Mouse (Mus musculus) kidney, adult 2 months (tissue): ENCODE measurements around the gene Tmco4.

Experiments
- CTCF ChIP-seq: fragments of 200-500 bp; conservative IDR thresholded peaks from 2 replicates; pipeline ENCODE4 v1.5.1; 2011; ENCODE audit warnings: low read depth, mild to moderate bottlenecking, control low read depth, low read length, moderate library complexity, mixed read lengths; ENCODE audit not compliant: insufficient read depth, insufficient read length
- POLR2A ChIP-seq: fragments of 200-500 bp; IDR thresholded peaks from one replicate; pipeline ENCODE4 v1.6.1; 2011; ENCODE audit warnings: low read depth, low read length, control low read depth

DNA sequence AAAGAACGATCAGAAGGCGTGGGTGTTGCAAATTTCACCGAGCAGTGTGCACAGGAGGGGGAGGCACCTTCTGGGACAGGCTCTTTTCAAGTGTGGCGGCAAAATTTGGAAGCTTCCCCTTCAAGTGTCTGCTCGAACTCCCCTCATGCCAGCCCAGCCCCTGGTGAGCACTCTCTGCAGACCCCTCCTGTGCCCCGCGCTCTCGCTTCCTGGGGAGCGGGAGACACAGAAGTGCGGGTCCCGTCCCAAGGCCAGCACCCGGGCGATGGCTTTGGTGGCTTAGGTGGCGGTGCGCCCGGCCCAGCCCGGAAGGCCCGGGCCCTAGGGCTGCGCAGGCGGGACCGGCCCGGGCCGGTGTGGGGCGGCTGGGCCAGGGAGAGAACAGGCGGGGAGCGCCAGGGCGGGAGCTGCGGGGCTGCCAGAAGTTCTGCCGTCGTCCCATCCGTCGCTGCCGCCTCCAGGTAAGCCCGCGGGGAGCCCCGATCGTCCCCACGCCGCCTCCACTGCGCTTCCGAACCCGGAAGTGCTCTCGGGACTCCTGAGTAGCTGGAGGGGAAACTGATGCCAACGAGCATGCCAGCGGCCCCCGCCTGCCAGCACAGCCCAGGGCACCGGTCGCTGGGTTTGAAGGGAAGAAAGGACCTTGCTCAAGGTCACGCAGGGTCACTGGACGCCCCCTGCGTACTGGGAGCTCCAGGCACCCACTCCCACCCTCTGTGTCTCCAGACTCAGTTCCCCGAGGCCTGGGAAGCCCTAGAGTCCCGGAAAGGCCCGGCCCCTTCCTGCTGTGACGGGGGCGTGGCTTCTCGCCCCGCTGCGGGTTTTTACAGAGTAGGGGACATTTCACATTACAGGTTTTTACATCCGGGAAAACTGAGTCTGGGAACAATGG is at the start of gene Tmco4:
- TF ChIP-seq POLR2A (peak; percentile 79), CTCF (no peak)
